Mouse (Mus musculus) olfactory bulb, adult 2 months (tissue): ENCODE measurements around the gene Bcl7a. TPM values are rescaled to one million over a fixed set of nuclear protein-coding genes. Genes with fewer than 3 reads are reported as not detected.

Experiments
- H3K27ac ChIP-seq: fragments of 200-500 bp; 2 replicates; pipeline ENCODE4 v1.5.1; 2012; ENCODE audit warnings: low read depth, low read length; ENCODE audit not compliant: insufficient read depth
- H3K4me1 ChIP-seq: fragments of 200-500 bp; 2 replicates; pipeline ENCODE4 v1.6.1; 2012; ENCODE audit warnings: low read length; ENCODE audit not compliant: control insufficient read depth, insufficient read depth
- H3K4me3 ChIP-seq: fragments of 200-500 bp; 2 replicates; pipeline ENCODE4 v1.5.1; 2012; ENCODE audit warnings: mild to moderate bottlenecking, low read depth, low read length, moderate library complexity; ENCODE audit not compliant: insufficient read depth
- CTCF ChIP-seq: fragments of 200-500 bp; IDR thresholded peaks from 2 replicates; pipeline ENCODE4 v1.5.1; 2012; ENCODE audit warnings: low read depth, mild to moderate bottlenecking, low read length, moderate library complexity; ENCODE audit not compliant: insufficient read depth
- POLR2A ChIP-seq: fragments of 200-500 bp; IDR thresholded peaks from 2 replicates; pipeline ENCODE4 v1.6.1; 2012; ENCODE audit warnings: mild to moderate bottlenecking, low read depth, low read length, moderate library complexity; ENCODE audit not compliant: insufficient read depth
- WGBS: fragments of 180-500 bp; shearing (Covaris S2); methylation state at CpG from one replicate; pipeline ENCODE4 v1.1.7; 2018; 5-methylcytosine and 5-hydroxymethylcytosine counted together
- polyA plus RNA-seq: library from polyadenylated mRNA; stranded (reverse); fragments of >200 nt; gene quantifications from 2 replicates; pipeline ENCODE4 v1.2.4, GENCODE M21; 2012; ENCODE audit warnings: low replicate concordance; ENCODE audit not compliant: missing spikeins, insufficient read depth, insufficient read length

The Bcl7a gene
- polyA plus RNA-seq, 1 experiment: not detected

- no peak overlapping the region for H3K4me3 ChIP-seq
- TF ChIP-seq POLR2A: no peak
- TF ChIP-seq CTCF: no peak
- H3K4me1 ChIP-seq: peaks cover 7% of the 10 kb centered on the region
- 74% methylated on average over 13 of the region's 13 CpGs for WGBS
- H3K27ac ChIP-seq: no peak overlapping the region
Measured at GRCm38 (mm10) chr5:123368869-123369488, 25.3 kb downstream of the Bcl7a start.

GRCm38 (mm10) chr5:123370049-123370448 is 26.4 kb downstream of the Bcl7a start:
- TF ChIP-seq POLR2A (no peak), CTCF (no peak)
- 87% methylated on average over 5 of the region's 5 CpGs for WGBS
- no peak overlapping the region for H3K4me3 ChIP-seq
- no peak overlapping the region for H3K27ac ChIP-seq
- H3K4me1 ChIP-seq: no peaks in the 10 kb centered on the region

- WGBS: 93% methylated on average over 10 of the region's 10 CpGs
- peaks cover 8% of the 10 kb centered on the region for H3K4me1 ChIP-seq
- TF ChIP-seq CTCF: no peak
- no peak for TF ChIP-seq POLR2A
- H3K4me3 ChIP-seq: no peak overlapping the region
- no peak overlapping the region for H3K27ac ChIP-seq
Measured at GRCm38 (mm10) chr5:123375262-123375661, 31.6 kb downstream of the Bcl7a start.

- Histone ChIP-seq H3K27ac (no peak overlapping the region), H3K4me3 (no peak overlapping the region), H3K4me1 (peaks cover 8% of the 10 kb centered on the region)
- TF ChIP-seq CTCF (no peak), POLR2A (no peak)
- WGBS: 82% methylated on average over 6 of the region's 6 CpGs
Measured at GRCm38 (mm10) chr5:123375793-123376452, 32.3 kb downstream of the Bcl7a start.

GRCm38 (mm10) chr5:123376569-123376968 is 32.9 kb downstream of the Bcl7a start:
- TF ChIP-seq CTCF: no peak
- 16% methylated on average over 10 of the region's 10 CpGs for WGBS
- Histone ChIP-seq H3K27ac (no peak overlapping the region), H3K4me3 (no peak overlapping the region), H3K4me1 (peaks cover 8% of the 10 kb centered on the region)

- Histone ChIP-seq H3K4me3 (no peak overlapping the region), H3K27ac (no peak overlapping the region), H3K4me1 (peaks cover 8% of the 10 kb centered on the region)
- TF ChIP-seq CTCF: 0 out of 2 replicates have a peak, but pooled peaks have one; percentile 40
- no peak for TF ChIP-seq POLR2A
- WGBS: 54% methylated on average over 15 of the region's 15 CpGs
Measured at GRCm38 (mm10) chr5:123377120-123377955, 33.7 kb downstream of the Bcl7a start.

- WGBS: 83% methylated on average over 9 of the region's 9 CpGs
- no peak overlapping the region for H3K4me3 ChIP-seq
Measured at GRCm38 (mm10) chr5:123378712-123379111, 35.1 kb downstream of the Bcl7a start.

GRCm38 (mm10) chr5:123379504-123379931 is 35.9 kb downstream of the Bcl7a start:
- H3K4me3 ChIP-seq: no peak overlapping the region
- no peak for TF ChIP-seq CTCF
- no peak for TF ChIP-seq POLR2A
- H3K4me1 ChIP-seq: peaks cover 8% of the 10 kb centered on the region
- 82% methylated on average over 5 of the region's 5 CpGs for WGBS
- no peak overlapping the region for H3K27ac ChIP-seq

More at GRCm38 (mm10) chr5:123378712-123379111, 35.1 kb downstream of the Bcl7a start:
- no peak overlapping the region for H3K27ac ChIP-seq
- TF ChIP-seq CTCF (no peak), POLR2A (no peak)
- peaks cover 8% of the 10 kb centered on the region for H3K4me1 ChIP-seq

GRCm38 (mm10) chr5:123381968-123382367 is 38.3 kb downstream of the Bcl7a start:
- Histone ChIP-seq H3K4me1 (0 out of 2 replicates have a peak, but pooled peaks cover 4% of the 10 kb centered on the region), H3K27ac (no peak overlapping the region), H3K4me3 (no peak overlapping the region)
- no peak for TF ChIP-seq CTCF
- TF ChIP-seq POLR2A: no peak
- WGBS: 55% methylated on average over 20 of the region's 20 CpGs
